Mouse (Mus musculus): ENCODE data around the gene Fuk. TPM values are rescaled to one million over a fixed set of nuclear protein-coding genes. Genes with fewer than 3 reads are reported as not detected.
"Not testable (repeated sequence)": the region's sequence is repeated elsewhere in the genome, so short reads cannot be mapped to it uniquely, and the experiment has no call there.

Gene Fuk
- total RNA-seq, 2 experiments from 2014 or later: 6.8 to 8.6 TPM

GRCm38 (mm10) chr8:110920032-110920772 is 17.9 kb upstream of the Fuk start:
- intact Hi-C loops (cut with DNase I): loop anchor here (1.0 kb wide), 2 partner anchors 9 to 45 kb away; no protein-coding TSS in a partner anchor
- peak; percentile 52 to 64 for DNase-seq

GRCm38 (mm10) chr8:110919341-110920031 is 17.2 kb upstream of the Fuk start, which contains the start of gene St3gal2:
Gene St3gal2, plus strand, starts transcription at chr8:110919922.
- intact Hi-C loops (cut with DNase I): loop anchor here (1.0 kb wide), 2 partner anchors 10 to 46 kb away; no protein-coding TSS in a partner anchor
- DNase-seq: peak; percentile 92 to 93

GRCm38 (mm10) chr8:110918460-110918859 is 16.2 kb upstream of the Fuk start:
- no peak for DNase-seq
- intact Hi-C loops (cut with DNase I): no loop called here

- intact Hi-C loops (cut with DNase I): no loop called here
- DNase-seq: no peak
Observed at GRCm38 (mm10) chr8:110918027-110918426, 15.7 kb upstream of the Fuk start.

GRCm38 (mm10) chr8:110917415-110917814 is 15.1 kb upstream of the Fuk start:
- intact Hi-C loops (cut with DNase I): no loop called here
- no peak for DNase-seq

GRCm38 (mm10) chr8:110911576-110912570 is 9.6 kb upstream of the Fuk start:
- no peak for DNase-seq
- intact Hi-C loops (cut with DNase I): no loop called here

GRCm38 (mm10) chr8:110909850-110910249 is 7.6 kb upstream of the Fuk start:
- DNase-seq; intact Hi-C loops (cut with DNase I): not testable (repeated sequence)

- no peak for DNase-seq
- intact Hi-C loops (cut with DNase I): no loop called here
Observed at GRCm38 (mm10) chr8:110906682-110907081, 4.4 kb upstream of the Fuk start.

- intact Hi-C loops (cut with DNase I): no loop called here
- DNase-seq: no peak
Observed at GRCm38 (mm10) chr8:110905404-110905803, 3.1 kb upstream of the Fuk start.

- no peak for DNase-seq
- intact Hi-C loops (cut with DNase I): loop anchor here (5.0 kb wide), 1 partner anchor 65 kb away; no protein-coding TSS in a partner anchor
Observed at GRCm38 (mm10) chr8:110902579-110902965, 284 bp upstream of the Fuk start.

GRCm38 (mm10) chr8:110901056-110901455 is 1.2 kb downstream of the Fuk start:
- no peak for DNase-seq
- intact Hi-C loops (cut with DNase I): loop anchor here (5.0 kb wide), 1 partner anchor 66 kb away; no protein-coding TSS in a partner anchor

GRCm38 (mm10) chr8:110897495-110897894 is 4.8 kb downstream of the Fuk start:
- intact Hi-C loops (cut with DNase I): no loop called here
- DNase-seq: no peak

GRCm38 (mm10) chr8:110895812-110896211 is 6.5 kb downstream of the Fuk start:
- DNase-seq: no peak
- intact Hi-C loops (cut with DNase I): no loop called here

GRCm38 (mm10) chr8:110895254-110895653 is 7.0 kb downstream of the Fuk start:
- peak in 1 of 2 experiments; percentile 13 for DNase-seq
- intact Hi-C loops (cut with DNase I): no loop called here

- DNase-seq: peak in 1 of 2 experiments; percentile 17
- intact Hi-C loops (cut with DNase I): no loop called here
Observed at GRCm38 (mm10) chr8:110894851-110895250, 7.4 kb downstream of the Fuk start.

GRCm38 (mm10) chr8:110892913-110893312 is 9.4 kb downstream of the Fuk start:
- no peak for DNase-seq
- intact Hi-C loops (cut with DNase I): no loop called here

GRCm38 (mm10) chr8:110892040-110892439 is 10.2 kb downstream of the Fuk start:
- intact Hi-C loops (cut with DNase I): no loop called here
- DNase-seq: no peak

- intact Hi-C loops (cut with DNase I): no loop called here
Observed at GRCm38 (mm10) chr8:110889904-110890470, 12.3 kb downstream of the Fuk start.

GRCm38 (mm10) chr8:110888860-110889259 is 13.4 kb downstream of the Fuk start:
- peak in 1 of 2 experiments; percentile 11 for DNase-seq
- intact Hi-C loops (cut with DNase I): no loop called here

More at GRCm38 (mm10) chr8:110889904-110890470, 12.3 kb downstream of the Fuk start:
- no peak for DNase-seq

GRCm38 (mm10) chr8:110888441-110888840 is 13.8 kb downstream of the Fuk start:
- intact Hi-C loops (cut with DNase I): no loop called here
- no peak for DNase-seq
